Mouse (Mus musculus) frontal cortex, postnatal 36 days (tissue): Measurements from ENCODE around the gene Olfr612.
"Not testable (repeated sequence)": the region's sequence is repeated elsewhere in the genome, so short reads cannot be mapped to it uniquely, and the experiment has no call there.

Experiments
- DNase-seq, 2 experiments: peaks; one replicate each; pipeline ENCODE4 v3.0.0; 2022; ENCODE audit warnings: low spot score in 2 of 2

Gene Olfr612

GRCm38 (mm10) chr7:103542617-103543016, at the start of gene Olfr612:
Gene Olfr612, minus strand, starts transcription at chr7:103542717.
- not testable (repeated sequence) for DNase-seq

DNA sequence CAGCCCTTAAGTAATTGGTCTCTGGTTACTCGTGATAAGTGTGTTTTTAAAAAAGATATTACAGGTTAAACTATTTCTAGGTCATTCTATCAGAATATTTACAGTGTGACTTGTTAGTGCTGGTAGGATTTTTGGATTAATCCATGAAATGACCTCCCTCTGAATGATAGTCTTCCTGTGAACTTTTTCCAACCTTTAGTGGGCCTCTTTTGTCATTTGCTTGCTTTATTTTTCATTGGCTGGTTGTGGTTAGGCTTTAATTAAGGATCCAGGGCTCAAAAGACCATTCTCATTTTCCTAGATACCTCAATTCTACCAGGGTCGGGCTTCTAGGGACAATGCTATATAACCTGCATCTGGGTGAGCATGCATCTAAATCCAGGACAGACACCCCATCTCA, 47.3 kb upstream of the Olfr612 start, which contains the start of gene Olfr618:
TSS of gene Olfr618 (plus strand) at position 301 of the 400 bp plus-strand sequence.
- no peak for DNase-seq

DNA sequence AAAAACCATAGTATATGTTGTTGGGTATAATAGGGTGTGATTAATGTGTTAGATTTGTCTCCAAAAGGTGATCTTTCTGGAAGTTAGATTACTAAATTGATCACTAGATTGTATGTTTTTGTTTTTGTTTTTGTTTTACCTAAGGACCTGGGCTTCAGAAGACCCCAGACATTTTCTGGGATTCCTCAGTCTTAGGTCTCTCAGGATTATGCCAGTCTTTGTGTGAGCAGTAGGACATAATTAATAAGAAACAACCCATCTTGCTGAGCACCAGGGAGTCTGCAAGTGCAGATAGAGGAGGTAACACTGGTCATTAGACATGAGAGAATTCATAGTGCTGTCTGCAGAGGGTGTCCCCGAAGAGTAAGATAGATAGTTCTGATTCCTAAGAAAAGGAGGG, 30.2 kb upstream of the Olfr612 start, which contains the start of gene Olfr617:
TSS of gene Olfr617 (plus strand) at position 301 of the 400 bp plus-strand sequence.
- DNase-seq = no peak

DNA sequence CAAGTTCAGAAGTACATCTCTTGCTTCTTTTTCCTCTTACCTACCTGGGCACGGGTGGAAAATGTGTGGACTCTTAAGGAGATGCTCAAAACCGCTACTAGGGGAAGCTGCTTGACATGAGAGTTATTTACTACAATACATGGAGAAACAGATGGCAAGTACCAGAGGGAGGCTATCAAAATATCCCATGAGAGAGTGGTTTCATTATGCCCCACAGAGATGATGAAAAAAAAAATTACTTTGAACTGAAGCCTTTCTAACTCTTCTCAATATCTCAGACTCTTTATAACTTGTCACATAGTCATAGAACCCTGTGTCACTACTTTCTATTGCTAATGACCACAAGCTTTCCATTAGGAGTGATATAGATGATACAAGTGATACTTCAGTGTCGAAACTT, 26.5 kb upstream of the Olfr612 start, which contains the start of gene Olfr616:
TSS of gene Olfr616 (minus strand) at position 101 of the 400 bp plus-strand sequence.
- DNase-seq = no peak

DNA sequence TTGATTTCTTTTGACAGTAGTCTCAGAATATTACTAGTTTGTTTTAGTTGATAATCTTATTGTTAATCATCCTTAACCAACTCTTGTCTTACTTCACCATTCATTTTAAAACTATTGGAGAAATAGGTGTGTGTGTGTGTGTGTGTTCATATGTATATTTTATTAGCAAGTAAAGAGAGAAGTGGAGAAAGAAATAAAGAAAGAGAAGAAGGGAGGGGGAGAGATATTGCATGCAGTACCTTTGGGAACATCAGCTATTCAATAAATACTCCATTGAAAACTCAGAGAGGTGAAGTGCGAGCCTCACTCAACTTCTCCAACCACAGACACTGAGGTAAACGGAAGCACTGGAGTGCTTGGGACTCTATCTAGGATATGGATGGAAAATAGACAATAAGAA, 13.3 kb upstream of the Olfr612 start, which contains the start of gene Olfr615:
TSS of gene Olfr615 (plus strand) at position 301 of the 400 bp plus-strand sequence.
- DNase-seq = no peak

DNA sequence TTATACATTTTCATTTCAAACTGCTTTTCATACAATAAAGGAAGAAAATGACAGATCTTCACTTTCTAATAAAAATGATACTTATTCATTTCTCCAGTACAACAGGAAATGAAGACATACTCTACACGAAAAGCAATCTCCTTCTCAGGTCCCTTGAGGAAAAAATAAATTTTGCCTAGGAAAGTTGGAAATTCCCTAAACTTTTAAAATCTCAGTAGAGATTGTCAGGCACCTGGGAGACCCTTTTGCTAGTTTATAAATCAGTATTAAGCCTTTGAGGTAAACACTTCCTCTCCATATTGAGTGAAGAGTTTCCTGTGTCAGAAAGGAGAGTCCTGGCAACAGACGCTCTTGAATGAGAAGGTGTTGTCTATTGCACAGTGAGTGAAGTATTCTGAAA, 5.3 kb upstream of the Olfr612 start, which contains the start of gene Olfr613:
TSS of gene Olfr613 (plus strand) at position 301 of the 400 bp plus-strand sequence.
- DNase-seq = no peak

DNA sequence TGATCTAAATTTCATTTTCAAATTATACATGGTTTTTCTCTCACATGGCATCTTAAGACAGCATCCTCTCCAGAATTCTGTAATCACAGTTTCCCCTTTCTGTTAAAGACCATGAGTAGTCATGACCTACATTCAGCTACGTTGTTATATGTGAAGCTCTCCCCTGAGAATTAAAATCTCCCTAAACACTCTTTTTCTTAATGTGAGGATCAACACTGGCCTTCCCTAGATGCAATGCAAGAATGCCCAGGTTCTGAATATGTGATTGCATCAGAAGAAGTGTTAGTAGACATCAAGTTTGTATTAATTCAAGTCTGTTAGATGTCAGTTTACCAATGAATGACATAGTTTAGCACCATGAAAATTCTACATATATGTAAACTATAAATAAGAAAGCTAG, 21.8 kb downstream of the Olfr612 start, which contains the start of gene Olfr611:
TSS of gene Olfr611 (minus strand) at position 101 of the 400 bp plus-strand sequence.
- DNase-seq = not testable (repeated sequence)

DNA sequence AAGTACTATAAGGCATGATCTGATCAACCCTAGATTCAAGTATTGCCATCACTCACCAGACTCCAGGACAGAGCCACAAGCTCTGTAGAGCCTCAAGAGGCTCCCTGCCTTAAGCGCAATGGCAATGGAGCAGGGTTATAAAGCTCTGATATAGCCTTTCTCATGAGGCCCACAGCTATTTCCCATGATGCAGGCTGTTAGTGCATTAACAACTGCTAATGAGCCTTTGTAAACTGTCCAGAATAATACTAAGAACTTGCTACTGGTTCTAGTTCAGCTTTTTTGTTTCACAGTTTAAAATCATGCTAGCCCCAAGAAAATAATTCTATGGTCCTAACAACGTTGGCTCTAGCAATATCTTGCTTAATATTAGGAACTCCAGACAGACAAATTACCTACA, 30.5 kb downstream of the Olfr612 start, which contains the start of gene Olfr610:
TSS of gene Olfr610 (minus strand) at position 101 of the 400 bp plus-strand sequence.
- no peak for DNase-seq

- DNase-seq = no peak
Observed at GRCm38 (mm10) chr7:103497962-103498361, 44.6 kb downstream of the Olfr612 start, which contains the start of gene Olfr609. Gene Olfr609, minus strand, starts transcription at chr7:103498062.
